9 mouse cellular contexts compared by ENCODE assay signal in genomic region chr17:24538950-24539349, GRCm38 (mm10). TPM values are rescaled to one million over a fixed set of nuclear protein-coding genes. Genes with fewer than 3 reads are reported as not detected.
A peak's percentile ranks its signal among the peaks of the same experiment; 100 is the strongest.
DNase-seq lines count a peak whose midpoint lies in the region; ATAC-seq and TF ChIP-seq lines count a peak whose summit lies in the region.
"Had no signal": no experiment of that assay in that cellular context is flagged by ENCODE, and none has a peak within 500 bp of the region (broad histone marks: within the 10 kb centered on the region; RNA-seq: fewer than 3 reads in every experiment).

No protein-coding gene starts in this region.

- 62% methylated on average over 8 of the region's 8 CpGs for WGBS in cerebellum, adult 2 months

- no peaks in the 10 kb centered on the region; the same call in 1 of the 2 replicates for H3K4me1 ChIP-seq in cerebellum, adult 2 months (ENCODE audit: control insufficient read depth, insufficient read depth, low read length)

- DNase-seq in cerebellum, adult 2 months: peak in 1 of 2 experiments; percentile 61
- DNase-seq in cerebellum, adult 11 months: no peak
- DNase-seq in left cerebral cortex, postnatal 4 days: peak; percentile 58
- no peak for DNase-seq in left cerebral cortex, adult 11 months (ENCODE audit: low spot score)
- DNase-seq in Patski (ENCODE audit: low read depth, low spot score): no peak
- peak; percentile 49 for DNase-seq in forelimb bud, embryonic 11.5 days (ENCODE audit: low read depth, low spot score)
- DNase-seq in lung, postnatal 36 days: peak; percentile 82

- H3K27me3 ChIP-seq in cerebellum, adult 2 months (ENCODE audit: control insufficient read depth, insufficient read depth, low read length): no peaks in the 10 kb centered on the region
- H3K27me3 ChIP-seq in Patski: no peaks in the 10 kb centered on the region

- no peak for ATAC-seq in Patski
- no peak for ATAC-seq in megakaryocyte, adult 5-6 weeks (ENCODE audit: poor library complexity, severe bottlenecking)

- CTCF ChIA-PET in Patski (lab: Charles Lee): interaction anchor here (0.6 to 3.0 kb wide), 14 partner anchors 9 to 132 kb away, joined by 3 to 20 read pairs (median 5); partner anchors contain the start of genes Mlst8, Nthl1, Pkd1 and Traf7

- no peak overlapping the region for H3K27ac ChIP-seq in cerebellum, adult 2 months (ENCODE audit: insufficient read depth, low read length)
- H3K27ac ChIP-seq: liver, embryonic 15.5 days had no signal

- TF ChIP-seq CTCF in cerebellum, adult 2 months (IDR thresholded peaks at IDR 0.05; ENCODE audit: borderline replicate concordance, insufficient read depth, low read depth, low read length): peak; percentile 21; the same call in 1 of the 2 replicates
- TF ChIP-seq CTCF in Patski (IDR thresholded peaks at IDR 0.05): peak; percentile 83

- in situ Hi-C loops in Patski (cut with MboI; ENCODE audit: low pct_unique_long_range_greater_than_20kb): loop anchor here (5.0 kb wide), 1 partner anchor 88 kb away; no protein-coding TSS in a partner anchor

- TF ChIP-seq POLR2A in cerebellum, adult 2 months (IDR thresholded peaks at IDR 0.05; ENCODE audit: borderline replicate concordance, insufficient read depth, low read length): no peak

- intact Hi-C loops in left cerebral cortex, postnatal 4 days (cut with DNase I): no loop called here

- POLR2A ChIA-PET in Patski (lab: Charles Lee): interaction anchor here (1.5 kb wide), 1 partner anchor 74 kb away, joined by 3 read pairs; no protein-coding TSS in a partner anchor

- H3K4me3 ChIP-seq in cerebellum, adult 2 months (replicated peaks; ENCODE audit: insufficient read depth, low read depth, low read length): no peak overlapping the region
- H3K4me3 ChIP-seq: liver, embryonic 15.5 days had no signal

RNA-seq across cellular contexts. Expression of gene Rab26, which starts 4.9 kb away (rescaled TPM):
- 21.7 and 22.6 TPM in 2 replicates for polyA plus RNA-seq in cerebellum, adult 2 months (2012; rRNA removed)
- total RNA-seq in left cerebral cortex, postnatal 4 days (2021): 10 to 100 TPM; 12.2 to 12.5 TPM
- 0.40 TPM for polyA plus RNA-seq in Patski (2021)
- 0.42 and 0.57 TPM in 2 replicates for total RNA-seq in megakaryocyte, adult 5-6 weeks (2015)
- total RNA-seq in megakaryocyte, adult 5-6 weeks (2017): 0.95 and 1.1 TPM in 2 replicates

RNA-seq across cellular contexts. Expression of gene Pkd1, which starts 10.7 kb away (rescaled TPM):
- polyA plus RNA-seq in cerebellum, adult 2 months (2012; rRNA removed): 122 and 132 TPM in 2 replicates
- 10 to 100 TPM; 75.0 to 91.3 TPM for total RNA-seq in left cerebral cortex, postnatal 4 days (2021)
- 41.0 TPM for polyA plus RNA-seq in Patski (2021)
- 7.8 and 10.8 TPM in 2 replicates for total RNA-seq in megakaryocyte, adult 5-6 weeks (2015)
- 13.1 and 19.9 TPM in 2 replicates for total RNA-seq in megakaryocyte, adult 5-6 weeks (2017)

RNA-seq across cellular contexts. Expression of gene Traf7, which starts 11.2 kb away (rescaled TPM):
- polyA plus RNA-seq in cerebellum, adult 2 months (2012; rRNA removed): 197 and 198 TPM in 2 replicates
- total RNA-seq in left cerebral cortex, postnatal 4 days (2021): 100 to 1,000 TPM; 166 to 172 TPM
- polyA plus RNA-seq in Patski (2021): 154 TPM
- 46.4 and 48.1 TPM in 2 replicates for total RNA-seq in megakaryocyte, adult 5-6 weeks (2015)
- total RNA-seq in megakaryocyte, adult 5-6 weeks (2017): 81.3 and 82.8 TPM in 2 replicates

RNA-seq across cellular contexts. Expression of gene Caskin1, which starts 50.5 kb away (rescaled TPM):
- 122 and 127 TPM in 2 replicates for polyA plus RNA-seq in cerebellum, adult 2 months (2012; rRNA removed)
- 100 to 1,000 TPM; 158 to 180 TPM for total RNA-seq in left cerebral cortex, postnatal 4 days (2021)
- 1.0 TPM for polyA plus RNA-seq in Patski (2021)
- total RNA-seq in megakaryocyte, adult 5-6 weeks (2015): not detected in 2 replicates
- total RNA-seq in megakaryocyte, adult 5-6 weeks (2017): not detected in 2 replicates

Comparison
In these comparisons a context has a peak if more than half of its experiments do, and no peak if none do; other contexts are left out.
1. DNase-seq: peak in left cerebral cortex, postnatal 4 days (single experiment), forelimb bud, embryonic 11.5 days (single experiment) and lung, postnatal 36 days (single experiment); none in cerebellum, adult 11 months (single experiment), left cerebral cortex, adult 11 months (single experiment) and Patski (single experiment).
2. RNA of gene Rab26, which starts 4.9 kb away (total RNA-seq): 12.2 to 12.5 TPM in left cerebral cortex, postnatal 4 days; 0.42 to 1.1 TPM in megakaryocyte, adult 5-6 weeks; every median in the first group is over 4 times any median in the second.